Mouse (Mus musculus) C2C12 (cell line): ENCODE data around the gene Deaf1.

ENCODE experiments used
- CTCF ChIP-seq: IDR thresholded peaks from one replicate; pipeline ENCODE4 v1.5.1; 2011; ENCODE audit not compliant: control insufficient read depth, insufficient read depth, insufficient read length
- MAX ChIP-seq: IDR thresholded peaks from one replicate; pipeline ENCODE4 v1.6.1; 2011; ENCODE audit warnings: mild to moderate bottlenecking, control low read depth

- no peak for TF ChIP-seq CTCF
- no peak for TF ChIP-seq MAX
These were observed 52.1 kb downstream of the Deaf1 start for GRCm38 (mm10) chr7:141275356-141275755.
